Mouse (Mus musculus): ENCODE measurements at regions not wholly inside any gene's neighbourhood (a gene's known extent, or its start where the extent isn't known, plus 50 kb on each side); places are given as distances from the start of the nearest gene placed in this dataset.

- no peak for TF ChIP-seq POLR2A (IDR thresholded peaks at IDR 0.05; ENCODE audit: insufficient read length, low read depth)
- TF ChIP-seq MAX (IDR thresholded peaks at IDR 0.05; ENCODE audit: low read depth) = no peak
- TF ChIP-seq TCF12 (IDR thresholded peaks at IDR 0.05; ENCODE audit: insufficient read depth, poor library complexity, severe bottlenecking) = no peak
- no peak for TF ChIP-seq POLR2AphosphoS2 (IDR thresholded peaks at IDR 0.05; ENCODE audit: insufficient read length, low read depth)
- no peak for TF ChIP-seq E2F4 (IDR thresholded peaks at IDR 0.05; ENCODE audit: insufficient read depth)
- no peak for TF ChIP-seq TCF3 (IDR thresholded peaks at IDR 0.05; ENCODE audit: insufficient read length, low read depth)
- TF ChIP-seq MYOG (IDR thresholded peaks at IDR 0.05; ENCODE audit: control insufficient read depth in 1 of 3, insufficient read depth in 1 of 3, insufficient read length in 2 of 3, low read depth in 2 of 3) = no peak
- TF ChIP-seq MYOD1 (IDR thresholded peaks at IDR 0.05; ENCODE audit: control insufficient read depth in 1 of 3, insufficient read length in 2 of 3, low read depth in 2 of 3) = no peak
Observed at GRCm38 (mm10) chr4:35401783-35402182, 175.8 kb upstream of the C9orf72 start.

Data from myocyte (in vitro differentiated cells).